Mouse (Mus musculus): Measurements from ENCODE around the gene Dock9. TPM values are rescaled to one million over a fixed set of nuclear protein-coding genes. Genes with fewer than 3 reads are reported as not detected.
"Not testable (repeated sequence)": the region's sequence is repeated elsewhere in the genome, so short reads cannot be mapped to it uniquely, and the experiment has no call there.

The Dock9 gene
- total and polyA plus RNA-seq, 2 experiments from 2014 or later, result 4.1 to 20.5 TPM

- Histone ChIP-seq H3K4me2 (ENCODE audit: low read depth, low read length) (no peak overlapping the region), H3K27me3 (ENCODE audit: control insufficient read depth, insufficient read depth, low read length) (peaks cover 64% of the 10 kb centered on the region), H3K27ac (ENCODE audit: low read depth) (no peak overlapping the region), H3K36me3 (replicated peaks; ENCODE audit: control insufficient read depth, insufficient read depth, low read length) (no peaks in the 10 kb centered on the region), H3K9me3 (replicated peaks; ENCODE audit: control insufficient read depth, low read length) (no peaks in the 10 kb centered on the region), H3K4me1 (ENCODE audit: control insufficient read depth, insufficient read depth) (peaks cover 3% of the 10 kb centered on the region; the same call in 1 of the 2 replicates), H3K4me3 (ENCODE audit: low read depth, low read length) (no peak overlapping the region), H3K9ac (replicated peaks; ENCODE audit: low read depth, low read length) (no peak overlapping the region)
- no peak for ATAC-seq (ENCODE audit: insufficient read depth, low read depth)
- TF ChIP-seq EP300 (IDR thresholded peaks at IDR 0.05; ENCODE audit: low read depth) (no peak), CTCF (IDR thresholded peaks at IDR 0.05; ENCODE audit: low read depth) (no peak)
- WGBS, result 88% methylated on average over 8 of the region's 8 CpGs
- DNase-seq (ENCODE audit: low spot score), result no peak
Measured at GRCm38 (mm10) chr14:121724501-121724900, 73.1 kb downstream of the Dock9 start.

- peaks cover 67% of the 10 kb centered on the region for H3K27me3 ChIP-seq (ENCODE audit: control insufficient read depth, insufficient read depth, low read length)
- H3K27ac ChIP-seq (ENCODE audit: low read depth), result no peak overlapping the region
- WGBS, result 16% methylated on average over 8 of the region's 8 CpGs
- no peak overlapping the region for H3K4me3 ChIP-seq (ENCODE audit: low read depth, low read length)
- no peaks in the 10 kb centered on the region for H3K9me3 ChIP-seq (replicated peaks; ENCODE audit: control insufficient read depth, low read length)
- DNase-seq (ENCODE audit: low spot score) (no peak), ATAC-seq (ENCODE audit: insufficient read depth, low read depth) (no peak)
- H3K4me1 ChIP-seq (ENCODE audit: control insufficient read depth, insufficient read depth), result peaks cover 3% of the 10 kb centered on the region; the same call in 1 of the 2 replicates
- no peak overlapping the region for H3K9ac ChIP-seq (replicated peaks; ENCODE audit: low read depth, low read length)
- no peak overlapping the region for H3K4me2 ChIP-seq (ENCODE audit: low read depth, low read length)
- H3K36me3 ChIP-seq (replicated peaks; ENCODE audit: control insufficient read depth, insufficient read depth, low read length), result no peaks in the 10 kb centered on the region
- TF ChIP-seq EP300 (IDR thresholded peaks at IDR 0.05; ENCODE audit: low read depth) (no peak), CTCF (IDR thresholded peaks at IDR 0.05; ENCODE audit: low read depth) (no peak)
Measured at GRCm38 (mm10) chr14:121722774-121723173, 74.9 kb downstream of the Dock9 start.

DNA sequence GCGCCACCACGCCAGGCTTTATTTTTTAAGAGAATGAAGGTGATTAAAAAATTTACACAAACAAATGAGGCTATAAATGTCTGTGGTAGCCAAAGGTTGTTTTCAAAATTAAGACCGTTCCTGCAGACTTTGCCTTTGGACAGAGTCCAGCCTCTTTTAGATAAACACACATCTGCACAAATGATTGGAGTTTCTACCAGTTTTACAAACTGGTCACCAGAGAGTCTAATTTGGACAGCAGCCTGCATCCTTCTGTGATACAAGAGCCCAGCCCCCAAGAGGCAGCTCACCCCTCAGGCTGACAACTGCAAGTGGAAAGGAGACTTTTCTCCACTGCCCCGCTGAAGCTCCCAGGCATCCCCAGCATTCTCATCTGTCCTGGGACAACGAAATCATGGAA is 76.2 kb downstream of the Dock9 start:
- no peak overlapping the region for H3K4me2 ChIP-seq (ENCODE audit: low read depth, low read length)
- H3K9ac ChIP-seq (replicated peaks; ENCODE audit: low read depth, low read length), result no peak overlapping the region
- TF ChIP-seq EP300 (IDR thresholded peaks at IDR 0.05; ENCODE audit: low read depth) (no peak), CTCF (IDR thresholded peaks at IDR 0.05; ENCODE audit: low read depth) (no peak)
- H3K9me3 ChIP-seq (replicated peaks; ENCODE audit: control insufficient read depth, low read length), result no peaks in the 10 kb centered on the region; the same call in 1 of the 2 replicates
- no peak overlapping the region for H3K27ac ChIP-seq (ENCODE audit: low read depth)
- ATAC-seq (ENCODE audit: insufficient read depth, low read depth), result no peak
- no peaks in the 10 kb centered on the region for H3K36me3 ChIP-seq (replicated peaks; ENCODE audit: control insufficient read depth, insufficient read depth, low read length)
- peaks cover 3% of the 10 kb centered on the region; the same call in 1 of the 2 replicates for H3K4me1 ChIP-seq (ENCODE audit: control insufficient read depth, insufficient read depth)
- no peak overlapping the region for H3K4me3 ChIP-seq (ENCODE audit: low read depth, low read length)
- no peak for DNase-seq (ENCODE audit: low spot score)
- WGBS, result 69% methylated on average over 5 of the region's 5 CpGs
- peaks cover 75% of the 10 kb centered on the region for H3K27me3 ChIP-seq (ENCODE audit: control insufficient read depth, insufficient read depth, low read length)

DNA sequence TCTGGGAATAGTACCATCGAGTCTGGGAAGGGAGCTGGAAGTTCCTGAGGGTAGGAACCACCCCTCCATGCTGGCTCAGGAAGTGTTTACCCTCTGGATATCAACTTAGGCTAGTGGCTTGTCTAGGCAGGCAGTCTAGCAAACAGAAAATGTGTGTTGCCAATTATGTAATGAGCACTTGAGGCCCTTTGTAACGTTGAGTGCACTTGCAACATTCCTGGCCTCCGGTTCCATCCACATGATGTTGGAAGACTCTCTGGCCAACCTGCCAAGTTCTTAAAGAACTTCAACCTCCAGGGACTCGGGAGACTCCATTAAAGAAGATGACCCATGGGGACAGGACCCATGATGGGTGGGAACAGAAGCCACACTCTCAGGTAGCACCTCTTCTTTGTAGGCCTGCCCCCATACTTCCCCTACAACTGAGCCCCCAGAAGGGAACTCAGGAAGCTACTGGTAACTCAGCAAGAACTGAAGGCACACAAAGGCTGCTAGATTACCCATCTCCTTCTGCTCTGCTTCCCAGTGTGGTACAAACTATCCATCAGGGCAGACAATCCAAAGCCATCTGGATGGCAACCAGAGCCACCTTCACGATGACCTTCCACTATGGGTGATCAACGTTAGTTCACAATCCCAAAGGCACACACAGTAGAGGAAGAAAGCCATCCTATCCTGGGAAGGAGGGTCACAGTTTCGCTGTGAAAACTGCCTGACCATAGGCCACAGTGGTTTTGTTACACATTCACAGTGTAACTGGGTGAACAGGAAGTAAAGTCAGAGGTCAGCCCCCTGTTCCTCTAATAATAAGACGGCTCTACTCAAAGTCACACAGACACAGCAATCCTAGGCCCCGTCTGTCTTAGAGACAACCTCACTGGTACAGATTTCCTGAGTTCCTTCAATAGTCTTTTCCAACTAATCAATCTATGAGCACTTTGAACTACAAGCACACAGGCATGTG is 77.7 kb downstream of the Dock9 start:
- Histone ChIP-seq H3K9me3 (replicated peaks; ENCODE audit: control insufficient read depth, low read length) (no peaks in the 10 kb centered on the region; the same call in 1 of the 2 replicates), H3K27me3 (ENCODE audit: control insufficient read depth, insufficient read depth, low read length) (peaks cover 67% of the 10 kb centered on the region), H3K9ac (replicated peaks; ENCODE audit: low read depth, low read length) (no peak overlapping the region), H3K4me3 (ENCODE audit: low read depth, low read length) (no peak overlapping the region), H3K27ac (ENCODE audit: low read depth) (no peak overlapping the region), H3K4me2 (ENCODE audit: low read depth, low read length) (no peak overlapping the region), H3K4me1 (ENCODE audit: control insufficient read depth, insufficient read depth) (peaks cover 3% of the 10 kb centered on the region; the same call in 1 of the 2 replicates), H3K36me3 (replicated peaks; ENCODE audit: control insufficient read depth, insufficient read depth, low read length) (no peaks in the 10 kb centered on the region)
- ATAC-seq (ENCODE audit: insufficient read depth, low read depth) (peak; percentile 62), DNase-seq (ENCODE audit: low spot score) (peak; percentile 57)
- TF ChIP-seq CTCF (IDR thresholded peaks at IDR 0.05; ENCODE audit: low read depth) (no peak), EP300 (IDR thresholded peaks at IDR 0.05; ENCODE audit: low read depth) (peak; percentile 53; the same call in 1 of the 2 replicates)
- 56% methylated on average over 9 of the region's 9 CpGs for WGBS

GRCm38 (mm10) chr14:121714799-121715198 is 82.8 kb downstream of the Dock9 start:
- not testable (repeated sequence) for H3K4me2 ChIP-seq (ENCODE audit: low read depth, low read length); H3K36me3 ChIP-seq (replicated peaks; ENCODE audit: control insufficient read depth, insufficient read depth, low read length); H3K4me1 ChIP-seq (ENCODE audit: control insufficient read depth, insufficient read depth); H3K9me3 ChIP-seq (replicated peaks; ENCODE audit: control insufficient read depth, low read length); H3K9ac ChIP-seq (replicated peaks; ENCODE audit: low read depth, low read length); ATAC-seq (ENCODE audit: insufficient read depth, low read depth); DNase-seq (ENCODE audit: low spot score); H3K4me3 ChIP-seq (ENCODE audit: low read depth, low read length); H3K27ac ChIP-seq (ENCODE audit: low read depth)
- WGBS, result 88% methylated on average over 3 of the region's 3 CpGs
- H3K27me3 ChIP-seq (ENCODE audit: control insufficient read depth, insufficient read depth, low read length), result peaks cover 37% of the 10 kb centered on the region

Measured in heart, postnatal 0 days (tissue).